Mouse (Mus musculus) small intestine, adult 2 months (tissue): Measurements from ENCODE around the gene Dhrs3.

Source experiments
- CTCF ChIP-seq: fragments of 200-500 bp; IDR thresholded peaks from 2 replicates; pipeline ENCODE4 v1.5.1; 2012; ENCODE audit warnings: low read depth, mild to moderate bottlenecking, control low read depth, inconsistent platforms, low read length, moderate library complexity, mixed read lengths; ENCODE audit not compliant: insufficient replicate concordance, insufficient read length; ENCODE audit errors: extremely low read depth
- POLR2A ChIP-seq: fragments of 200-500 bp; IDR thresholded peaks from 2 replicates; pipeline ENCODE4 v1.6.1; 2012; ENCODE audit warnings: low read depth, mild to moderate bottlenecking, control low read depth, inconsistent platforms, low read length, moderate library complexity

DNA sequence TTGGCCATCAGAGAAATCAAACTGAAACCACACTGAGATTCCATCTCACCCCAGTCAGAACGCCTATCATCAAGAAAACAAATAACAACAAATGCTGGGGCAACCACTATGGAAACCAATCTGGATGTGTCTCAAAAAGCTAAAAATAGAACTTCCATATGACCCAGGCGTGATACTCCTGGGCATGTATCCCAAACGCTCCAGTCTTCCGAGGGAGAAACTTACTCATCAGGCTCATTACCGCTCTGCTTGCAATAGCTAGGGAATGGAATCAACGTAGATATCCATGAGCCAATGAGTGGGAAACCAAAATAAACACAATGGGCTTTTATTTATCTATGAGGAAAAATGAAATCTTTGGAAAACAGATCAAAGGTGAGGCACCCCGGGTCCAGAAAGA, 59.2 kb downstream of the Dhrs3 start:
- no peak for TF ChIP-seq POLR2A
- no peak for TF ChIP-seq CTCF
